Mouse (Mus musculus): ENCODE data around the gene Mical3.
"Not testable (repeated sequence)": the region's sequence is repeated elsewhere in the genome, so short reads cannot be mapped to it uniquely, and the experiment has no call there.

Gene Mical3

GRCm38 (mm10) chr6:120954241-120954640 lies 176.6 kb downstream of the Mical3 start:
- no peak for DNase-seq

- no peak for DNase-seq
Measured at GRCm38 (mm10) chr6:120952475-120952874, 178.3 kb downstream of the Mical3 start.

- DNase-seq, result no peak
Measured at GRCm38 (mm10) chr6:120951311-120951710, 179.5 kb downstream of the Mical3 start.

GRCm38 (mm10) chr6:120945510-120945909 lies 185.3 kb downstream of the Mical3 start:
- no peak for DNase-seq

- DNase-seq, result no peak
Measured at GRCm38 (mm10) chr6:120943964-120944363, 186.8 kb downstream of the Mical3 start.

- DNase-seq, result no peak
Measured at GRCm38 (mm10) chr6:120943551-120943950, 187.2 kb downstream of the Mical3 start.

GRCm38 (mm10) chr6:120943079-120943478 lies 187.7 kb downstream of the Mical3 start:
- no peak for DNase-seq

- DNase-seq, result no peak
Measured at GRCm38 (mm10) chr6:120941575-120941974, 189.2 kb downstream of the Mical3 start.

- DNase-seq, result no peak
Measured at GRCm38 (mm10) chr6:120941084-120941481, 189.7 kb downstream of the Mical3 start.

GRCm38 (mm10) chr6:120940446-120941083 lies 190.2 kb downstream of the Mical3 start:
- no peak for DNase-seq

GRCm38 (mm10) chr6:120939783-120940182 lies 191.0 kb downstream of the Mical3 start:
- no peak for DNase-seq

GRCm38 (mm10) chr6:120938763-120939450 lies 191.9 kb downstream of the Mical3 start:
- DNase-seq, result no peak

- DNase-seq, result no peak
Measured at GRCm38 (mm10) chr6:120937999-120938608, 192.7 kb downstream of the Mical3 start.

GRCm38 (mm10) chr6:120937104-120937617 lies 193.6 kb downstream of the Mical3 start:
- DNase-seq, result no peak

- no peak for DNase-seq
Measured at GRCm38 (mm10) chr6:120934176-120934575, 196.6 kb downstream of the Mical3 start.

- DNase-seq, result no peak
Measured at GRCm38 (mm10) chr6:120933670-120934069, 197.1 kb downstream of the Mical3 start.

GRCm38 (mm10) chr6:120932597-120932996 lies 198.2 kb downstream of the Mical3 start:
- DNase-seq, result no peak

- no peak for DNase-seq
Measured at GRCm38 (mm10) chr6:120930450-120931306, 200.1 kb downstream of the Mical3 start.

- no peak for DNase-seq
Measured at GRCm38 (mm10) chr6:120929421-120929820, 201.4 kb downstream of the Mical3 start.

GRCm38 (mm10) chr6:120927765-120928164 lies 203.0 kb downstream of the Mical3 start:
- peak; percentile 20 for DNase-seq

GRCm38 (mm10) chr6:120926880-120927279 lies 203.9 kb downstream of the Mical3 start:
- no peak for DNase-seq

GRCm38 (mm10) chr6:120924791-120925321 lies 205.9 kb downstream of the Mical3 start:
- not testable (repeated sequence) for DNase-seq

GRCm38 (mm10) chr6:120917975-120918374 lies 212.8 kb downstream of the Mical3 start:
- DNase-seq, result no peak

Data from cerebellum, adult 11 months (tissue).